Mouse (Mus musculus): ENCODE data around the gene Dennd1a.

DNA sequence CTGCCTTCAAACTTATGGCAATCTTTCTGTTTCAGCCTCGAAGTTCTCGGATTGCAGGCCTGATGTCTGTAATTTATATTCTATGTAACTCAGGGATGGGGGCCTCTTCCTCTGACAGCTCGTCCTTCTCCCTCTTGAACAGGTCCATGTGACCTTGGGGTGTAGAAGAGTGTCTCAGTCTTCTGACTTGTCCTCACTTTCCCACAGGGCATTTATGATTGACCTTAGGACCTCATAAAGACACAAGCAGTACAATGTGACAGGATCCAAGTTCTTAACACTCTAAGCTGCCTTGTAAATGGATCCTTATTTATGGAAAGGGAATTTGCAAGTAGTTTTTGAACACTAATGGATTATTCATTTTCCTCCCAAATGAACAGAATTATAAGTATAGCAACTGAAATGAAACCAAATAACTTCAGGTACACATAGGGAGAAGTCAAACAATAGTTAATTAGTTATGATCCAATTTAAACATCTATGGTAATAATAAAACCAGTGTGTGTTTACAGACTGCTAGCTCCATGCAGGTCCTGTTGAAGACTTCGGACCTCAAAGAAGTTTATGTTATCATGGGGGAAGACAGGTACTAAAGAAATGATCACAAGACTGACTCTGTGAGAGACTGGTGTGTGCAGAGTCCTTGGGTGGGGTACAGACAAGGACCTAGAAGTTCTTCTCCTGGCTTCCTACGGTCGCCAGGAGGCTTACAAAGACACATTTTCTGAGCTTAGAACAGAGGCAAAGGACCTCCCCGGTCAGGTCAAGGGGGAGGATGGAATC, 448.8 kb downstream of the Dennd1a start:
- no peak for TF ChIP-seq CTCF (conservative IDR thresholded peaks at IDR 0.05; ENCODE audit: insufficient read depth, insufficient read length, low read depth, low read length)
- no peak for TF ChIP-seq POLR2A (IDR thresholded peaks at IDR 0.05; ENCODE audit: low read depth, low read length)
